Mouse (Mus musculus): ENCODE measurements at regions not wholly inside any gene's neighbourhood (a gene's known extent, or its start where the extent isn't known, plus 50 kb on each side); places are given as distances from the start of the nearest gene placed in this dataset.

DNA sequence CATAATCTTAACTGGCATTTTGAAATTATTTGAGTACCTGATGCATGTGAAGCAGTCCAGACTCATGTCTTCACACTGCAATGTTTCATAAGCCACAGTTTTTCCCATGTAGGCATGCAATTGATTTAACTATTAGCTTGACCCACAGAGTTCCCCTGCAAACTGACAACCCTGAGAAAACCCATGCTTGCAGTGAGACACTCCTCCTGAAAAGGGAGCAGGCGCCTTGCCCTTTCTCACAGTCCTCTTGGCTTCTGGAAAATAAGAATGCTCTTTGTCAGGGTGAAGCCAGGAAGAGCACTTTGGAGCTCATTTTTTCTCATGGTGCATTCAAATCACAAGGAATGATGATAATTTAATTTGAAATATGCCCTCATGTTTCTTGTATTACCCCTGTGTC is 56.2 kb upstream of the Hddc2 start:
- TF ChIP-seq CTCF (IDR thresholded peaks at IDR 0.05 in 2 of 3, conservative IDR thresholded peaks at IDR 0.05 in 1 of 3; ENCODE audit: control insufficient read depth in 1 of 3, insufficient read depth in 1 of 3, low read depth in 2 of 3, low read length in 3 of 3, poor library complexity in 1 of 3, severe bottlenecking in 1 of 3) (no peak), MYB (IDR thresholded peaks at IDR 0.05; ENCODE audit: low read depth, low read length) (no peak), GATA1 (IDR thresholded peaks at IDR 0.05; ENCODE audit: low read depth, low read length) (no peak), ETS1 (IDR thresholded peaks at IDR 0.05; ENCODE audit: low read depth, low read length) (no peak), NELFE (IDR thresholded peaks at IDR 0.05; ENCODE audit: low read depth, low read length) (no peak), POLR2A (IDR thresholded peaks at IDR 0.05; ENCODE audit: control insufficient read depth in 1 of 2, insufficient read depth in 1 of 2, low read depth in 1 of 2, low read length in 2 of 2, poor library complexity in 1 of 2) (no peak), EP300 (IDR thresholded peaks at IDR 0.05; ENCODE audit: low read depth in 1 of 2, low read length in 2 of 2) (no peak), USF1 (IDR thresholded peaks at IDR 0.05; ENCODE audit: low read depth, low read length) (no peak), HCFC1 (IDR thresholded peaks at IDR 0.05; ENCODE audit: low read depth, low read length) (no peak)

All from MEL (cell line).